Mouse (Mus musculus) right cerebral cortex, postnatal 4 days (tissue): ENCODE results near the gene Isy1.

Experiments
- DNase-seq: peaks from one replicate; pipeline ENCODE4 v3.0.0-alpha.2; 2022

Gene Isy1

GRCm38 (mm10) chr6:87797321-87797720, 41.3 kb downstream of the Isy1 start:
- DNase-seq: no peak

- no peak for DNase-seq
Observed at GRCm38 (mm10) chr6:87796251-87796880, 42.2 kb downstream of the Isy1 start.

- DNase-seq: no peak
Observed at GRCm38 (mm10) chr6:87795385-87796150, 43.0 kb downstream of the Isy1 start.

DNA sequence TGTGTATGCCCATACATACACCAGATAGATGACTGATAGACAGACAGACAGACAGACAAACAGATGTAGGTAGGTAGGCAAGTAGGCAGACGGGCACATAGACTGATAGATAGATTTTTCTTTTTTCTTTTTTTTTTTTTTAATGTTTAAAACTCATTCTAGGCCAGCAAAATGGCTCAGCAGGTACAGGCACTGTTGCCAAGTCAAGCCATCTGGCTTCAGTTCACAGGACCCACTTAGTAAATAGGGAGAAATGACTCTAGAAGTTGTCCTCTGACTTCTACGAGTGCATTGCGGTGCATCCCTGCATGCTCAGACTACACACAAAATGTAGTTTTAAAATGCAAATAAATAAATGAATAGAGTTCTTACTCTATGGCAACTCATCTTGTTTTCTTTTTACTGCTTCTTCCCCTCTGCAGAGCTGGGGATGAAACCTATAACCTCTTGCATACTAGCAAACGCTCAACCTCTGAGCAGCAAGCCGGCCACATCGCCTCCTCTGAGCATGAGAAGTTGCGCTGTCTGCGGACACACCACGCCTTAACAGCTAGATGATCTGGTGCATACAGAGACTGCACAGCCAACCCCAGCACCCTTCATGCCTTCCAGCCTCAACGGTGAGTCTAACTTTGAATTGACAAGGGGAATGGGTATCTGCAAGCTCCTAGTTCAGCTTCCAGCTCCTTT, 44.6 kb downstream of the Isy1 start:
- DNase-seq: no peak

GRCm38 (mm10) chr6:87791826-87792225, 46.8 kb downstream of the Isy1 start:
- no peak for DNase-seq

DNA sequence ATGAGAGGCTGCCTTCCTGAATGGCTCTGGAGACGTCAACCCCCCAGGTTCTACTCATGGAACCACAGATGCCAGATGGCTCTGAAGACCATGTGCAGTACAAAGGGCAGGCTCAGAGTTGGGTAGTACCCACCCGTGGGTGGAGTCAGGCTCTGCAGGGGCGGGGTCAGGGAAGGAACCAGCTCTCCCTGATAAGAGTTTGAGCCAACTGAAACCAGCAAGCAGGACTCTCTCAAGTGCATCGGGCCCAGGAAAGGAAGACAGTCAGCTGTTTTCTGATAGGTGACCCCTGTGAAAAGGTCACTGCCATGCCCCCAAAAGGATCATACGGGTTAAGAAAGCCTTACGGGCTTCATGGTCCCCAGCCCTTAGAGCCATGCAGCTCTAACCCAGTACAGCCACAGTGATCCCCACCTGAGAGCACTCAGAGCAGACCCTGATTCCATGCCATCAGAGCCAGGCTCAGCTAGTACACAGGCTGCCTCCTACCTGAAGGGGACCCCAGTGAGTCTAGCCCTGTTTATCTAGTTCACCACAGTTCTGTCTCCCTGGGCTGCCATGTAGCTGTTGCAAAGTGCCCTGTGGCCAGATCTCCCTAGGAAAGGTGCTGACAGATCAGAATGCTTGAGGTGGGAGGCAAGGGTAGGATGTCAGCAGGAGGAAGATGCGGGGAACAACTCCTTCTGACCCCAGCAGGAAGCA, 47.7 kb downstream of the Isy1 start:
- DNase-seq: no peak

- DNase-seq: no peak
Observed at GRCm38 (mm10) chr6:87789791-87790190, 48.8 kb downstream of the Isy1 start.

DNA sequence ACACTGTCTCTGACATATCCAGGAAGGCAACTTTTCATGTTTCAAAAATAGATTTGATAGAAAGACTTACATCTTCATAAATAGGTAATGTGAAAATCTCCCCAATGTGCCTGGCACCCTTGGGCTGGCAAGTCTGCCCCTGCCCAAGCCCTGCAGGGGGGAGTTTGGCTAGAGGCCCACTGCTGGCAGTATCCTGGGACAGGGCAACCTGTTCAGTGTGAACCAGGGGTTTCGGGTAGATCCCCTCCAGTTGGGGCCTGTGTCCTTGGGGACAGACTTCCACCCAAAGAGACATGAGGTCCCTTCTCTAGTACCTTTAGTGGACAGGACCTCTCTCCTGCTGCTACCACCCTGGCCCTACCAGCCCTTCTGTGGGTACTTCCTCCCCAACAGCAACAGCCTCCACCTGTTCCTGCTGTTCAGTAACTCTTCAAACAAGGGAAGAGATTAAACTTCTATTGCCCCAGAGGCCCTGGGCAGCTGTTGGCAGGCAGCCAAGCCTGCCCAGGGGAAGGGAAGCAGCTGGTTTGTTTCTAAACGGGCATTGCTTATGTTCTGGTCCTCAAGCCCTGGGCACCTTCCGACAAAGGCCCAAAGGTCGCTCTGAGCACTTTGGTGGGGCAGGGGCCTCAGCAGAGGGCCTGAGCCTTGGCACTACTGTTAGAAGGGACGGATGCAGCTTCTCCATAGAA, 49.6 kb downstream of the Isy1 start:
- DNase-seq: no peak

- DNase-seq: no peak
Observed at GRCm38 (mm10) chr6:87788266-87788895, 50.2 kb downstream of the Isy1 start.

GRCm38 (mm10) chr6:87787108-87787890, 51.3 kb downstream of the Isy1 start:
- DNase-seq: no peak

DNA sequence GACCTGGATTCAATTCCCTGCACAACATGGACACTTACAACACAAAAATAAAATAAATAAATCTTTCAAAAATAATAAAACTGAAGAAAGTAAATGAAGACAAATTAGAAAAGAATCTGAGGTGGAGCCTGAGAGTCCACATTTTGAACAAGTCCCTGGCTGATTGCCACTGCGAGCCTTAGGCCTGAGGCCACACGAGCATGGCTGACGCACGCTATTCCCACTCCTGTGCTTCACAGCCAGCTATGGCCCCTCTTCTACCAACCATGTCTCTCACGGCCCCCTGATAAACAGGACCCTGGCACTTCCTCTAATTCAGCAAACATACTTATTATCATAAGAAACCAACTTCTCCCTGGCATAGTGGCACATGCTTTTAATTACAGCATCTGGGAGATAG, 52.0 kb downstream of the Isy1 start:
- DNase-seq: no peak

GRCm38 (mm10) chr6:87784033-87784432, 54.6 kb downstream of the Isy1 start:
- DNase-seq: no peak

GRCm38 (mm10) chr6:87780546-87781301, 57.9 kb downstream of the Isy1 start:
- no peak for DNase-seq

DNA sequence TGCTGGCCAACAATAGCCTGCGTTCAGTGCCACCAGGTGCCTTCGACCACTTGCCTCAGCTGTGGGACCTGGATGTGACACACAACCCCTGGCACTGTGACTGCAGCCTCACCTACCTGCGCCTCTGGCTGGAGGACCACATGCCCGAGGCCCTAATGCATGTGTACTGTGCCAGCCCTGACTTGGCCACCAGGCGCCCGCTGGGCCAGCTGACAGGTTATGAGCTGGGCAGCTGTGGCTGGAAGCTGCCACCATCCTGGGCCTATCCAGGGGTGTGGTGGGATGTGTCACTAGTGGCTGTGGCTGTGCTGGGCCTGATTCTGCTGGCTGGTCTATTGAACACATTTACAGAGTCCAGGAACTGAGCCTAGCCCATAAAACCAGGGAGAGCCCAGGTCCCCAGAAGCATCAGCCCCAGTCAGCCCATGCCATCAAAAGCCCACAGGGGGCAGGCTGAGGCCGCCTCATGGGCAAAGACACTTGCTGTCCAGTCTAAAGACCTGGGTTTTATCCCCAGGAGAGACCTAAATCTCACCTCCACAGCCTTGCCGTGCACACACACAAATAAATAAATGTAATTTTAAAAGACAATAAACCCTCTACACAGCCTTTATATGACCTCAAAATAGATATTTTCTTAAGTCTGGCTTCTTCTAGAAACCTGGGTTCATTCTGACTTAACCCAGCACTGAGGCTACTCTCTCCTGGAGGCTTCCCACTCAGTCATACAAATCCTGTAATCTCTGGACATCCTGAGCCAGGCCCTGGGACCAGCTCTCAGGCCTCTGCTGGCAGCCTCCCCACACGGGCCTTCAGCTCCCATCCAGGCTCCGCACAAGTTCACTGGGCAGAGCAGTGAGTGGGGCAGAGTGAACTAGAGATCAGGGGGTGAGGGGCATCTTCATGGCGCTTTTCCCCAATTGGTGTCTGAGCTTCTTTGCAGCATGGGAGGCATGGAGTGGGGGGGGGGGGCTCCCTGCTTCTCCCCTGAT, 59.1 kb downstream of the Isy1 start:
- no peak for DNase-seq

GRCm38 (mm10) chr6:87778294-87779173, 60.1 kb downstream of the Isy1 start:
- DNase-seq: no peak

DNA sequence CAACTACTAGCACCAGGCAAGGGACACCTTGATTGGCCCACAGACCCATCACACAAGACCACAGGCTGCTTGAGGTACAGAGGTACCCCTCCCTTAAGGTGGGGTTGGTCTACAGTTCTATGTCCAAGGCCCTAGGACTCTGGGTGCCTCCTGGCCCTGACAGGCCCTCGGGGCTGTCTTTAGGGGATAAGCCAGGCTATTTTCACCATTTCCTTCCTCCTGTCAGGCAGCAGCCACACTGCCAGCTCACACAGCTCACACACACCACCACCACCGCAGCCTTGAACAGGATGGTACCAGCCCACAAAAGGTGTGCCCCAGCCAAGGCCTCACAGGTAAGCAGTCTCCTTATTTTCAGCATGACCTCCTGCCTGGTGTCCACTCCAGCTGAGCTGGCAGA, 60.8 kb downstream of the Isy1 start, which contains the start of gene Gp9:
Gp9 (plus strand) TSS at position 231 of the 400 bp plus-strand sequence.
- no peak for DNase-seq

DNA sequence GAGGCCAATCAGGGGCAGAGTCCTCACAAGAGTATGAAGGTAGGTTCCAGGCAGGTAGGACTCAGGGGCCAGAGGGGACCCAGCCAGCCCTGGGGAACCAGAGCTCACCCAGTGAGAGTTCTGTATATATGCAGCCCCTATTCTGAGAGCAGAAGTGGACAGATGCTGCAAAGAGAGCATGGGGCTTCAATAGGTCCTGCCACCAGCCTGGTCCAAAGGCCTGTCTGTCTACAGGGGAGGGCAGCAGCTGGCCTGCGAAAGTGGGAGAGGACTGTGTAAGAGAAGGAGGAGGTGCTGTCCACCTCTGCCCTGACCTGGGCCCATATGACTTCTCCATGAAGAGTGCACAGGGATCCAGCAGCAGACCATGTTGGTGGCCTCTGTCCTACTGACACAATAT, 61.9 kb downstream of the Isy1 start:
- no peak for DNase-seq

DNA sequence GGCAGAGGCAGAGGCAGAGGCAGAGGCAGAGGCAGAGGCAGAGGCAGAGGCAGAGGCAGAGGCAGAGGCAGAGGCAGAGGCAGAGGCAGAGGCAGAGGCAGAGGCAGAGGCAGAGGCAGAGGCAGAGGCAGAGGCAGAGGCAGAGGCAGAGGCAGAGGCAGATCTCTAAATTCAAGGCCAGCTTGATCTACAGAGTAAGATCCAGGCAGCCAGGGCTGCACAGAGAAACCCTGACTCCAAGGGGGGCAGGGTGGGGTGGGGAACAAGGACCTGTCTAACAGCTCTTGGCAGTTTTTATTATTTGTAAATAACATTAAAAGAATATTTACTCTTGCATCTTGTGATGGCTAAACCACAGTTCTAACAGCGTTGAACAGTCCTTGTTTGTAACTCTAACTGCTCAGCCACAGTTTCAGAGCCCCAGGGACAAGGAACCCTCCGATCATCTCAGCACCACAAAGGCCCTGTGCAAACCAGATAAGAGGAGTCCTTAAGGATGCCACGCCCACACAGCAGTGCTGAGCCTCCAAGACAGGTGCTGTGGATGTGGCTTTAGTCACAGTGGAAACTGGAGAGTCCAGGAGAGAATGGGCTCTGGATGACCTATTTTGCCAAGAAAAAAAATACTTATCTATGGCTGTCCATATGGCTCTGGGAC, 62.9 kb downstream of the Isy1 start:
- DNase-seq: no peak
